Mouse (Mus musculus) bone marrow, adult 2 months (tissue): ENCODE data around the gene Speg.

Source experiments
- CTCF ChIP-seq: fragments of 200-500 bp; IDR thresholded peaks from 2 replicates; pipeline ENCODE4 v1.5.1; 2011; ENCODE audit warnings: low read length, control low read depth; ENCODE audit not compliant: control insufficient read depth, insufficient read depth
- POLR2A ChIP-seq: fragments of 200-500 bp; IDR thresholded peaks from 2 replicates; pipeline ENCODE4 v1.6.1; 2011; ENCODE audit warnings: low read depth, mild to moderate bottlenecking, control low read depth, low read length, borderline replicate concordance; ENCODE audit not compliant: control insufficient read depth

- TF ChIP-seq CTCF (no peak), POLR2A (no peak)
Observed at GRCm38 (mm10) chr1:75365510-75366137, 9.5 kb upstream of the Speg start.
